Mouse (Mus musculus) liver, postnatal 0 days (tissue): Measurements from ENCODE around the gene Rint1.

Experiments used
- CTCF ChIP-seq: sonication (generic); IDR thresholded peaks from 2 replicates; pipeline ENCODE4 v1.5.1; 2016; ENCODE audit warnings: antibody characterized with exemption, low read depth
- EP300 ChIP-seq: IDR thresholded peaks from 2 replicates; pipeline ENCODE4 v1.6.1; 2016; ENCODE audit warnings: antibody characterized with exemption, low read depth, mild to moderate bottlenecking

- TF ChIP-seq CTCF: no peak
- no peak for TF ChIP-seq EP300
These were observed 23.0 kb upstream of the Rint1 start for GRCm38 (mm10) chr5:23764557-23764956.
